Mouse (Mus musculus): ENCODE results near the gene Gm11559.
"Not testable (repeated sequence)": the region's sequence is repeated elsewhere in the genome, so short reads cannot be mapped to it uniquely, and the experiment has no call there.

Gm11559 gene

GRCm38 (mm10) chr11:99864176-99864575 lies at the start of gene Gm11559:
Gene Gm11559 (plus strand): TSS chr11:99864476.
- DNase-seq (ENCODE audit: low spot score in 2 of 2) = not testable (repeated sequence)

GRCm38 (mm10) chr11:99815566-99815965 lies 48.7 kb upstream of the Gm11559 start, which contains the start of gene Gm11564:
Gene Gm11564 (minus strand): TSS chr11:99815666.
- not testable (repeated sequence) for DNase-seq (ENCODE audit: low spot score in 2 of 2)

GRCm38 (mm10) chr11:99837966-99838365 lies 26.3 kb upstream of the Gm11559 start, which contains the start of gene 2300003K06Rik:
Gene 2300003K06Rik (minus strand): TSS chr11:99838066.
- no peak for DNase-seq (ENCODE audit: low spot score in 2 of 2)

- no peak for DNase-seq (ENCODE audit: low spot score in 2 of 2)
Observed at GRCm38 (mm10) chr11:99842185-99842584, 22.1 kb upstream of the Gm11559 start.

- DNase-seq (ENCODE audit: low spot score in 2 of 2) = no peak
Observed at GRCm38 (mm10) chr11:99846746-99847145, 17.5 kb upstream of the Gm11559 start.

GRCm38 (mm10) chr11:99851508-99851907 lies 12.8 kb upstream of the Gm11559 start, which contains the start of gene Krtap4-16:
Gene Krtap4-16 (minus strand): TSS chr11:99851608.
- no peak for DNase-seq (ENCODE audit: low spot score in 2 of 2)

- DNase-seq (ENCODE audit: low spot score in 2 of 2) = no peak
Observed at GRCm38 (mm10) chr11:99854121-99854520, 10.2 kb upstream of the Gm11559 start.

GRCm38 (mm10) chr11:99857617-99858016 lies 6.7 kb upstream of the Gm11559 start, which contains the start of gene Gm11568:
Gene Gm11568 (plus strand): TSS chr11:99857917.
- no peak for DNase-seq (ENCODE audit: low spot score in 2 of 2)

GRCm38 (mm10) chr11:99858761-99859160 lies 5.5 kb upstream of the Gm11559 start:
- DNase-seq (ENCODE audit: low spot score in 2 of 2) = no peak

GRCm38 (mm10) chr11:99873089-99873488 lies 8.8 kb downstream of the Gm11559 start, which contains the start of gene Krtap9-1:
Gene Krtap9-1 (plus strand): TSS chr11:99873389.
- DNase-seq (ENCODE audit: low spot score in 2 of 2) = not testable (repeated sequence)

GRCm38 (mm10) chr11:99878887-99879286 lies 14.6 kb downstream of the Gm11559 start, which contains the start of gene Gm11567:
Gene Gm11567 (plus strand): TSS chr11:99879187.
- not testable (repeated sequence) for DNase-seq (ENCODE audit: low spot score in 2 of 2)

GRCm38 (mm10) chr11:99907620-99908019 lies 43.3 kb downstream of the Gm11559 start, which contains the start of gene Krtap31-1:
Gene Krtap31-1 (plus strand): TSS chr11:99907920.
- DNase-seq (ENCODE audit: low spot score in 2 of 2) = no peak

- no peak for DNase-seq (ENCODE audit: low spot score in 2 of 2)
Observed at GRCm38 (mm10) chr11:99914451-99914850, 50.2 kb downstream of the Gm11559 start, which contains the start of gene Gm11565. Gene Gm11565 (plus strand): TSS chr11:99914751.

Measured in urinary bladder, postnatal 36 days (tissue).